Mouse (Mus musculus): ENCODE measurements around the gene Pik3cb. TPM values are rescaled to one million over a fixed set of nuclear protein-coding genes. Genes with fewer than 3 reads are reported as not detected.

Pik3cb gene
- polyA plus RNA-seq, 1 experiment from 2014 or later: 21.3 TPM

- Histone ChIP-seq H3K4me3 (ENCODE audit: inconsistent target) (no peak overlapping the region), H3K79me2 (ENCODE audit: inconsistent target) (peaks cover 100% of the 10 kb centered on the region), H3K27ac (no peak overlapping the region), H3K36me3 (ENCODE audit: inconsistent target) (no peaks in the 10 kb centered on the region)
- 87% methylated on average over 3 of the region's 3 CpGs for WGBS (ENCODE audit: missing documents)
Observed at GRCm38 (mm10) chr9:99131951-99132470, 8.4 kb downstream of the Pik3cb start.

GRCm38 (mm10) chr9:99131119-99131518 lies 9.3 kb downstream of the Pik3cb start:
- Histone ChIP-seq H3K36me3 (ENCODE audit: inconsistent target) (no peaks in the 10 kb centered on the region), H3K4me3 (ENCODE audit: inconsistent target) (no peak overlapping the region), H3K79me2 (ENCODE audit: inconsistent target) (peaks cover 100% of the 10 kb centered on the region), H3K27ac (no peak overlapping the region)
- WGBS (ENCODE audit: missing documents): 90% methylated on average over 4 of the region's 4 CpGs

- H3K36me3 ChIP-seq (ENCODE audit: inconsistent target): no peaks in the 10 kb centered on the region
- 96% methylated on average over 7 of the region's 7 CpGs for WGBS (ENCODE audit: missing documents)
- no peak overlapping the region for H3K4me3 ChIP-seq (ENCODE audit: inconsistent target)
- H3K27ac ChIP-seq: no peak overlapping the region
- peaks cover 100% of the 10 kb centered on the region for H3K79me2 ChIP-seq (ENCODE audit: inconsistent target)
Observed at GRCm38 (mm10) chr9:99127578-99127977, 12.8 kb downstream of the Pik3cb start.

GRCm38 (mm10) chr9:99122749-99123148 lies 17.7 kb downstream of the Pik3cb start:
- peaks cover 11% of the 10 kb centered on the region; the same call in 1 of the 2 replicates for H3K36me3 ChIP-seq (ENCODE audit: inconsistent target)
- peaks cover 98% of the 10 kb centered on the region for H3K79me2 ChIP-seq (ENCODE audit: inconsistent target)
- H3K4me3 ChIP-seq (ENCODE audit: inconsistent target): no peak overlapping the region
- WGBS (ENCODE audit: missing documents): 30% methylated on average over 4 of the region's 4 CpGs
- H3K27ac ChIP-seq: no peak overlapping the region

- H3K27ac ChIP-seq: no peak overlapping the region
- H3K79me2 ChIP-seq (ENCODE audit: inconsistent target): peaks cover 81% of the 10 kb centered on the region
- H3K36me3 ChIP-seq (ENCODE audit: inconsistent target): peaks cover 9% of the 10 kb centered on the region; the same call in 1 of the 2 replicates
- no peak overlapping the region for H3K4me3 ChIP-seq (ENCODE audit: inconsistent target)
- 94% methylated on average over 12 of the region's 12 CpGs for WGBS (ENCODE audit: missing documents)
Observed at GRCm38 (mm10) chr9:99112409-99112808, 28.0 kb downstream of the Pik3cb start.

- peaks cover 7% of the 10 kb centered on the region; the same call in 1 of the 2 replicates for H3K36me3 ChIP-seq (ENCODE audit: inconsistent target)
- peaks cover 81% of the 10 kb centered on the region for H3K79me2 ChIP-seq (ENCODE audit: inconsistent target)
- 89% methylated on average over 1 of the region's 1 CpGs for WGBS (ENCODE audit: missing documents)
- H3K4me3 ChIP-seq (ENCODE audit: inconsistent target): no peak overlapping the region
- H3K27ac ChIP-seq: no peak overlapping the region
Observed at GRCm38 (mm10) chr9:99111085-99111484, 29.3 kb downstream of the Pik3cb start.

- Histone ChIP-seq H3K79me2 (ENCODE audit: inconsistent target) (peaks cover 81% of the 10 kb centered on the region), H3K36me3 (ENCODE audit: inconsistent target) (peaks cover 6% of the 10 kb centered on the region; the same call in 1 of the 2 replicates), H3K4me3 (ENCODE audit: inconsistent target) (no peak overlapping the region), H3K27ac (peak overlapping the region; percentile 89)
- 84% methylated on average over 5 of the region's 5 CpGs for WGBS (ENCODE audit: missing documents)
Observed at GRCm38 (mm10) chr9:99110213-99110612, 30.2 kb downstream of the Pik3cb start.

- peaks cover 81% of the 10 kb centered on the region for H3K79me2 ChIP-seq (ENCODE audit: inconsistent target)
- peaks cover 12% of the 10 kb centered on the region; the same call in 1 of the 2 replicates for H3K36me3 ChIP-seq (ENCODE audit: inconsistent target)
- WGBS (ENCODE audit: missing documents): 0% methylated on average over 3 of the region's 3 CpGs
- H3K27ac ChIP-seq: peak overlapping the region; percentile 89
- H3K4me3 ChIP-seq (ENCODE audit: inconsistent target): peak overlapping the region; percentile 10; the same call in 1 of the 2 replicates
Observed at GRCm38 (mm10) chr9:99109585-99109984, 30.8 kb downstream of the Pik3cb start.

- Histone ChIP-seq H3K4me3 (ENCODE audit: inconsistent target) (no peak overlapping the region), H3K27ac (no peak overlapping the region), H3K36me3 (ENCODE audit: inconsistent target) (peaks cover 37% of the 10 kb centered on the region; the same call in 1 of the 2 replicates), H3K79me2 (ENCODE audit: inconsistent target) (peaks cover 52% of the 10 kb centered on the region)
- 97% methylated on average over 2 of the region's 2 CpGs for WGBS (ENCODE audit: missing documents)
Observed at GRCm38 (mm10) chr9:99104449-99104848, 36.0 kb downstream of the Pik3cb start.

GRCm38 (mm10) chr9:99103865-99104264 lies 36.6 kb downstream of the Pik3cb start:
- 87% methylated on average over 3 of the region's 3 CpGs for WGBS (ENCODE audit: missing documents)
- Histone ChIP-seq H3K27ac (no peak overlapping the region), H3K4me3 (ENCODE audit: inconsistent target) (no peak overlapping the region), H3K79me2 (ENCODE audit: inconsistent target) (peaks cover 52% of the 10 kb centered on the region), H3K36me3 (ENCODE audit: inconsistent target) (peaks cover 37% of the 10 kb centered on the region; the same call in 1 of the 2 replicates)

GRCm38 (mm10) chr9:99098482-99099129 lies 41.8 kb downstream of the Pik3cb start:
- no peak overlapping the region for H3K4me3 ChIP-seq (ENCODE audit: inconsistent target)
- peaks cover 20% of the 10 kb centered on the region; the same call in 1 of the 2 replicates for H3K36me3 ChIP-seq (ENCODE audit: inconsistent target)
- H3K27ac ChIP-seq: no peak overlapping the region
- 90% methylated on average over 11 of the region's 11 CpGs for WGBS (ENCODE audit: missing documents)
- H3K79me2 ChIP-seq (ENCODE audit: inconsistent target): peaks cover 8% of the 10 kb centered on the region; the same call in 1 of the 2 replicates

- H3K79me2 ChIP-seq (ENCODE audit: inconsistent target): peaks cover 6% of the 10 kb centered on the region; the same call in 1 of the 2 replicates
- 69% methylated on average over 1 of the region's 1 CpGs for WGBS (ENCODE audit: missing documents)
- no peak overlapping the region for H3K4me3 ChIP-seq (ENCODE audit: inconsistent target)
- H3K27ac ChIP-seq: no peak overlapping the region
- peaks cover 30% of the 10 kb centered on the region for H3K36me3 ChIP-seq (ENCODE audit: inconsistent target)
Observed at GRCm38 (mm10) chr9:99097668-99098067, 42.8 kb downstream of the Pik3cb start.

GRCm38 (mm10) chr9:99095192-99095591 lies 45.2 kb downstream of the Pik3cb start:
- H3K4me3 ChIP-seq (ENCODE audit: inconsistent target): no peak overlapping the region
- H3K79me2 ChIP-seq (ENCODE audit: inconsistent target): peaks cover 6% of the 10 kb centered on the region; the same call in 1 of the 2 replicates
- WGBS (ENCODE audit: missing documents): 96% methylated on average over 6 of the region's 7 CpGs
- no peak overlapping the region for H3K27ac ChIP-seq
- peaks cover 17% of the 10 kb centered on the region for H3K36me3 ChIP-seq (ENCODE audit: inconsistent target)

- Histone ChIP-seq H3K79me2 (ENCODE audit: inconsistent target) (peaks cover 6% of the 10 kb centered on the region; the same call in 1 of the 2 replicates), H3K4me3 (ENCODE audit: inconsistent target) (no peak overlapping the region), H3K27ac (peak overlapping the region; percentile 92), H3K36me3 (ENCODE audit: inconsistent target) (peaks cover 29% of the 10 kb centered on the region)
- WGBS (ENCODE audit: missing documents): 25% methylated on average over 4 of the region's 4 CpGs
Observed at GRCm38 (mm10) chr9:99090546-99090945, 49.9 kb downstream of the Pik3cb start.

GRCm38 (mm10) chr9:99089904-99090303 lies 50.5 kb downstream of the Pik3cb start:
- Histone ChIP-seq H3K79me2 (ENCODE audit: inconsistent target) (no peaks in the 10 kb centered on the region), H3K36me3 (ENCODE audit: inconsistent target) (peaks cover 29% of the 10 kb centered on the region)
- WGBS (ENCODE audit: missing documents): 3% methylated on average over 4 of the region's 4 CpGs

More at GRCm38 (mm10) chr9:99089904-99090303, 50.5 kb downstream of the Pik3cb start:
- Histone ChIP-seq H3K4me3 (ENCODE audit: inconsistent target) (no peak overlapping the region), H3K27ac (peak overlapping the region; percentile 92)

Data from macrophage (primary cell).